Mouse (Mus musculus) erythroid progenitor cell, adult 5-6 weeks (primary cell): ENCODE measurements around the gene Cfap46. TPM values are rescaled to one million over a fixed set of nuclear protein-coding genes. Genes with fewer than 3 reads are reported as not detected.

Experiments
- ATAC-seq: replicated peaks from 2 replicates; pipeline ENCODE4 v1.8.0; 2016; ENCODE audit warnings: moderate number of reproducible peaks, mild to moderate bottlenecking, moderate TSS enrichment, inconsistent platforms; ENCODE audit not compliant: poor library complexity, low FRiP score, severe bottlenecking
- total RNA-seq, 2 experiments: library from RNA; stranded (forward) in 1 of 2; stranded (reverse) in 1 of 2; fragments of 150-400 nt in 1 of 2; fragments of 186-747, 209-891 nt in 1 of 2; gene quantifications; 2 replicates each; pipeline versions ENCODE4 v1.2.3 to v1.2.4; 2015 to 2017; ENCODE audit warnings: low replicate concordance in 2 of 2

Gene Cfap46
- not detected in 2 replicates for total RNA-seq (2015; ENCODE audit: low replicate concordance)
- total RNA-seq (2017; ENCODE audit: low replicate concordance): not detected in 2 replicates

- no peak for ATAC-seq
Observed at GRCm38 (mm10) chr7:139683706-139684552, at the start of gene Cfap46. TSS of gene Cfap46 (minus strand) at chr7:139683817.

GRCm38 (mm10) chr7:139731276-139731696 lies 47.7 kb upstream of the Cfap46 start:
- no peak for ATAC-seq

GRCm38 (mm10) chr7:139727072-139727471 lies 43.5 kb upstream of the Cfap46 start:
- no peak for ATAC-seq

DNA sequence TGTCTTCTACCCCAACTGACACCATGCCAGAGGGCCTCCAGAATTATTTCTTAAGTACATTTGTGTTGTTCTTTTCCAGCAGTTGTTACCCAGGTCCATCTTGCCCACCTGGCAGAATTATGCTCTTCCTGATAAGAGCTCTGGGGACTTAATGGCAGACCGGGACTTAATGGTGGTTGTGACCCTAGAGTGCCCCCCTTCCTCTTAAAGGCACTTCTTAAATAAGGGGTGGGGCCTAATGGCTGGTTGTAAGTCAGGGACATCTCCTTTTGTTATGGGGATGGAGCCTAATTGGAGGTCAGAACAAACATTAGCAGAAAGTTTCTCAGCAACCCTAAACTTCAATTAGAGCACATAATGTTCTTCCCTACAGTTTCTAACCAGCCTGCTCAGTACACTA lies 42.0 kb upstream of the Cfap46 start:
- no peak for ATAC-seq

DNA sequence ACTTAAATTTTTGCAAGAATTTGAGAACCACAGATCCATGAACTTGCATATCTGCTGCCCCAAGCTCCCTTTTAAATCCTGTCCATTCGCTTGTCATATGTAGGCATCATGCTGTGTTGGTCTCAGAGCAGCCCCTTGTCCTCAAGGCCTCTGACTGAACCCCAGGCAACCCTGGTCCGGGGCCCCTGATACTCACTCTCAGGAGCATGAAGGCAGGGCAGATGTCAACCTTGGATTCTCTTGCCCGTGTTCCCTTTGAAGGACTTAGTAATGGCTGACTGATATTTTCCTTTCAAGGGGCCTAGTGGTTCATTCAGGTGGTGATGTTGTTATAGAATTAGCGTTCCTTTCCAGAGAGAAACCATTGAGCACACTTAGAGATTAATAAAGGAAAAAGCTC lies 40.4 kb upstream of the Cfap46 start:
- ATAC-seq: no peak

GRCm38 (mm10) chr7:139721196-139721595 lies 37.6 kb upstream of the Cfap46 start:
- ATAC-seq: no peak

DNA sequence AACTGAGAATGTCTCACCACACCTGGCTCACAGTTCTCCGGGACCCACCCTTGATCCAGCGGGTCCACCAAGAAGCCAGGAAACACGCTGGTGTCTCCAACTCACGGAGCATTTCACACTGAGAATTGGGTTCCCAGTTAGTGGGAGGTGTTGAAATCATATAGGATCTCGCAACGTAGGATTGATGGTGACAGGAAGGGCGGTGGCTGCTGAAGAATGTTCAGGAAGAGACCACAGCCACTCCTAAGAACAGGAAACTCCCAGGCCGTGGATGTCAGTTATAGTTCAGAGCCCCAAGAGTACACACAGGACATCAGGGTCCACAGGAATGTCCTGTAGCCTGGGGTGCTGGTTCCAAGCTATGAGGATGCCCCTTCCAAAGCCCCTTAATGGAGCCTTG lies 34.2 kb upstream of the Cfap46 start:
- no peak for ATAC-seq

DNA sequence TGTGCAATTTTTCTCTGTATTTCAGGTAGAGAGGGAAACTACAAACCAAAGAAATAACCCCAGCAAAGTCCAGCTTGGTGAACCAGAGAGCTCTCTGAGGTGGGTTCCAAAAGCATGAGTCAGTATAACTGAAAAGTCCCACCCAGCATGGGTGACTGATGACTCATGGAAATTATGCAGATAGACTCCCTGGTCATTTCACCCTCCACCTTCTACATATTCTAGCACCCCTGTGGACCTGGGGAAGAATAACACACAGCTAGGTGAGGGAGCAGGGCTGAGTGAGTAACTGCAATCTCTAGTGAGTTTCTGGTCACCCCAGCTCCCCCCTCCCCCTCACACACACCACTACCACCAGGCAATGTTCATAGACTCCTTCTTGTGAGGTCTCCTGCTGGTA lies 28.2 kb upstream of the Cfap46 start:
- ATAC-seq: no peak

DNA sequence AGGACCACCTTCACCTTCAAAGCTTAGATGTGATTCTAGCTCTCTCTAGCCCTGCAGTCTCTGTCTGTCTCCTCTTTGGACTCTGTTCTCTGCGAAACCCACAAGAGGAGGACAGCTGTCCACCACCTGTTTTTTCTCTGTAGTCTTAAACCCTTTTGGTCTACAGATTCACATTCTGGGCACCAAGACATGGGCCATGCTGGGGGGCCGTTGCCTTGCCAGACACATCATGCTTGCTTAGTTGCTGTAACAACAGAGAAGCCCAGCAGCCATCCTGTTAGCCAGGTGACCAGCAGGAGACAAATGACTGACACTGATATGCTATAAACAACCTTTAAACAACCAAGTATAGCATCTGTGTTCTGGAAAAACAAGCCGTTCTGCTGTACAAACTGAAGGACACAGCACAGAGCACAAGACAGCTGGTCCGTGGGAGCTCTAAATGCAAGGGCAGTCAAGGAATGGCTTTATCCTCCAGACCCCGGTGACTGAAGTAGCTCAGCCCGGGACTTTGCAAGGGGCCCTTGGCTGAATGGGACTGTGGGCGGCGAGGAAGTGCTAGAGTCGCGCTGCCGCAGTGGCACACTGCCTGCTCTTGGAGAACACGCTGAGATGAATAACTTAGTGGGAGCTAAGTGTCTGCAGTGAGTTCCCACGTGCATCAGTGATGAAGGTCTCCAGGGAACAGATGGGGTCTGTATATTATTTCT lies 22.9 kb upstream of the Cfap46 start:
- no peak for ATAC-seq

DNA sequence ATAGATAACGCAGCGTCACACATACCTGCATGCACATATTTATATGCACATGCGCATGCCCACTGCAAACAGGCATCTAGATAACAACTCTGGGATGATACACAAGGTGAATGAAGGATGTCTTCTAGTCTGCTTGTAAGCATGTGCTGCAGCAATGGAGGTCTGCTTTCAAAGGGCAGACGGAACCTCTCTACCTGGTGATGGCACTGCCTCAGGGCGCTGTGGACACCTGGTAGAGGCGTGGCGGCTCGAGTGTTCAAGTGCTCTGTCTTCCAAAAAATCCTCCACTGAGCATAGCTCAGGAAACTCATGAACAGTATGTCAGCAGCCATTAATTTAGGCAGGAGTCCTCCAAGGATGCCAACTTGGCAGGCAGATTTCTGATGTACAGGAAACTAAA lies 22.2 kb upstream of the Cfap46 start:
- no peak for ATAC-seq

DNA sequence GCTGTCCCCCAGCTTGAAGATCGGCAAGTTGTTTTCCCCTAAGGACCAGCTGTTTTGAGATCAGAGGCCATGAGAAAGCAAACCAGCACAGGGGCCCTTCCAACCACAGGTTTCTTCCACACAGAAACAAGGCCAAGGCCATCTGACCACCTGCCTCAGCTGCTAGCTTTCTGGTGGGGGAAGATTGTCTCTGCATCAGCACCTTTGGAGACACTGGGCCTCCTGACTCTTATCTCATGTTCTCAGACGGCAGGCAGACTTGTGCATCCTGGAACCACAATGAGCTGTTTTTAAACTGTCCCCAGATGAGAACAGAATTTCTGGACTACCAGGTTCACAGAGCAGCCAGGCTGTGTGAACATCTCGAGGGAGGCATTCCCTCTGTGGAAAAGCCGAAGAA lies 21.5 kb upstream of the Cfap46 start:
- no peak for ATAC-seq

DNA sequence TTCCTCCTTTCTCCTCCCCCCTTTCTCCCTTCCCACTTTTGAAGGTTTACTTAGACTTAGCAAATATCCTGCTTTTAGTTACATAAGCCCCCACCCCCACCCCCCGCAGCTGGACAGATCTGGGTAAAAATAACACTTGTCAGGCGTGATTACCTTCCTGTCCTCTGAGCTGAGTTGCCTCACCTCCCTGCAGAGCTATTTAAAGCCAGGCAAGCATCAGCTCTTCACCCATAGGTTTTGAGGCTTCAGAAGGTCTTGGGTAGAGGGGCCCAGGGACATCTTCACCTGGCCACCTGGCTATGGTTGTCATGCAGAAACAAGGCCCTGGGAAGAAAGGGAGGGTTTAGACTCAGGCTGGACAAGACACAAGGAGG lies 20.2 kb upstream of the Cfap46 start:
- ATAC-seq: no peak

DNA sequence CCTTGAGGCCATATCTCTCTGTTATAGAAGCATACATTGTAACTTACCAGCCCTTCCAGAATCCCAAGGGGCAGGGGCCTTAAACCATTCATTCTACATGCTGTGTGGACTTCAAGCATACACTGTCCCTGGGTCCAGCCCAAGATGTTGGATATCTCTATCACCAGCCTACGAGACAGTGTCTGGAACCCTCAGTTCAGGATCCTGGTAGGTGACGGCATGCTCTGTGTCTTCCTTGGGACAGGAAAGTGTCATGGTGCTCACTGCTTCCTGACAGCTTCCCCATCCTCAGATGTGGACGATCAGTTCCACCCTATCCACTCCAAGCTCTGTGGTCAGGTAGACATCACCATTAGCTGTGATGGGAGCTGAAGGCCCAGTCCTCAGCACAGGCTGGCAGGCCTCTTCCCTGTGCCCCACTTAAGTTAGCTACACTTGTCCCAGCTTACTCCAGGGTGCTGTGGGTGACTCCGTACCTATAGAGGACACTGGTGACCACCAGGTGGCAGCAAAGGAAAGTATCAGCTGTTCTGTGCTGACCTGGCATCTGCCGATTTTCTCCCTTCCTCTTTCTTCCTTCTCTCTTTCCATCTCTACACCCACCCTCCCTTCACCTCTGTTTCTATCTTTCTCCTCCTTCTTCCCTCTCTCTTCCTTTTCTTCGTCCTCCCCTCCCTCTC lies 19.7 kb upstream of the Cfap46 start:
- ATAC-seq: 0 out of 2 replicates have a peak, but pooled peaks have one; percentile 38

DNA sequence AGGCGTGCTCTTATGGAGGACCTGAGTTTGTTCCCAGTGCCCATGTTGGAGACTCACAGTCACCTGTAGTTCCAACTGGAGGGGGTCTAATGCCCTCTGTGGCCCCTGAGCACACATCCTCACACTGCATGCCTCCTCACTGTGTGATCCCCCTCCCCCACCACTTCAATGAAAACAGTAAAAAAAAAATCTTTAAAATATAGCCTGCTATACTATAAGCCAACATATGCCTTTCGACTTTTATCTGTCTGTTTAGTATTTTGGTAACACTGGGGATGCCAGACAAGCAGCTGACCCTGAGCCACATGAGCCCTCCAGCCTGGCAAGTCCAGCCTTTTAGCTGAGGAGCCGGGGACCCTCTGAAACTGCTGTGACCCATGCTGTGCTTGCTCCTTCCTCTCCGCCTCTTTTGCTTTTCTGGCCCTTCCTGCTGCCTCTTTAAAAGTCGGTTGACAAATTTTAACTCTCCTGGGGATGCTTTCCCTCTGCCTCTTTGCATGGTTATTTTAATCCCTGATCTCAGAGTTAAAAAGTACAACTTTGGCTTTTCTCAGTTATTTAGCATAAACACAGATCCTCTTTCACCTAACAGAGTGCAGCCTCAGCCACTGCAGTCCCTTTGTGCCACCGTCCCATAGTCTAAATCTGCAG lies 18.2 kb upstream of the Cfap46 start:
- no peak for ATAC-seq

DNA sequence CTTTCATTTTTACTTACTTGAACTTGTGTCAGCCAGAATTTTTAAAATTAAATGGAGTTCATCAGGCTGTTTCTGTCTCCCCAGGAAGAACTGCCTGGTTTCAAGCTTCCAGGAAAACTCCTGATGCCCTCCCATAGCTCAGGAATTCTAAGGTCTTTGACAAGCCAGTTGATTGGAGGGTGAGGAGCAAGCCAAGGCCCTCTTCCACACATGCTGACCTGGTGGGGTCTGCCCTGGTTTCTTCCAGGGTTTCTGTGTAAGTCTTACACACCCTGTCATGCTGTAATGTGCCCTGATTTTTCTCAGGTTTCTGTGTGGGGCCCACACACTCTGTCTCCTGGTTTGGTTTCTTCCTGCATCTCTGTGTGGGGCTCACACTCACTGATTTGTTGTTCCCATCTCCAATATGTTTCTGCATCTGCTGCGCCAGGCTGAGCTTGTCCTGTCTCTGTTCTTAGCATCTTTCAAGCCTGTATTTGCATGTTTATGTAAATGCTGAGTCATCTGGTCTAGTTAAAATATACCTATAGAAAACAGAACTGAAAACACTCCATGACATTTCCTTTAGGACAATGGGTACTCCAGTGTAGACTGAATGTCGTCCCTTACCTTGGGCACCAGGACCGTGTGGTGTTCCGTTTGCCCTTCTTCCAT lies 9.2 kb upstream of the Cfap46 start:
- no peak for ATAC-seq

DNA sequence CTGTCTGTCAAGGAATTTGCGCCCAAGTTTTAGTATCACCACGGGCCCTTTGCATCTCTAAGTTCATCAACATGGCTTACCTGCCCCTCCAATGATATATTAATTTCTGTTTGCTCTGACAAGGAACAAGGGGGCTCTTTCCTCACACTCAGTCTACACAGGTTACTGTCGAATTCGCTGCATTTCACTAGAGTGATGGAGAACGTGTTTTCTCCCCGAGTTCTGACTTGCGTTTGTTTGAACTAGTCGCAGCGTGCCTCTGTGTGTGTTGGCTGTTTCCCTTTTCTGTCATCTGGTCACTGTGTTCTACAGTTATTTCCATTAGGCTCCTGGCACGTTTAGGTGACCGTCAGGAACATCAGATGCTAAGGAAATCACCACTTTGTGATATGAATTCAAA lies 8.6 kb upstream of the Cfap46 start:
- ATAC-seq: no peak

DNA sequence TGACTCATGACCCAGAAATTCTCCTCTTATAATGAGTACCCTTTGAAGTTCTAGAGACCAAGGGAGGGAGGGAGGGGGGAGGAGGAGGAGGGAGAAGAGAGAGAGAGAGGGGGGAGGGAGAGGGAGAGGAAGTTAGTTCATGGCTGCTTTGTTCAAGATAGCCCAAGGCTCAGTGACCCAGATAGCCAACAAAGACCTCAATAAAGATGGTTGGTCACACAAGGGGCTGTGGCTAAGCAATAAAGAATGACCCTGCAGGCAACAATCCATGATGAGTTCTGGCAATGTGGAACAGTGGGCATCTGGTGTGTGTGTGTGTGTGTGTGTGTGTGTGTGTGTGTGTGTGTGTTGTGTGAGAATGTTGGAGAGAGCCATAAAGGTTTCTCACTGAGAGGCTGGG lies 1.7 kb upstream of the Cfap46 start:
- ATAC-seq: no peak

DNA sequence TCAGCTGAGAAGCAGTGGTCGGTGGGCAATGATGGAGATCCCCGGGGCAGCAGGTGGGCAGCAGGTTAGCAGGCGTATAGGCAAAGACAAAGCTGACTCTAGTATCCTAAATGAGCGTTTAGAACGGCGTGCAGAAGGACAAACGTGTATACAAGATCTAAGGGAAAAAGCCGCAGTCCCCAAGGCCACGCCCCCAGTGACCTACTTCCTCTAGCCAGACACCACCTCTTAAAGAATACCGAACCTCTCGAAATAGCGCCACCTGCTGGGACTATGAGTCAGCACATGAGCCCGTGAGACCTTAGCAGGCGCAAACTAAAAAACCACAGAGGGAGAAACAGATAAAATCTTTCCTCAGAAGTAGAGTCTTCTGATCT lies 924 bp upstream of the Cfap46 start:
- ATAC-seq: no peak

GRCm38 (mm10) chr7:139681921-139682598 lies 1.6 kb downstream of the Cfap46 start:
- ATAC-seq: no peak
